Mouse (Mus musculus) splenic B cell, adult 2 months (primary cell): ENCODE results near the gene Cdc42ep4.

ENCODE experiments used
- DNase-seq: peaks from one replicate; pipeline ENCODE4 v3.0.0-alpha.2; 2011; ENCODE audit warnings: low read depth, low spot score
- H3K27me3 ChIP-seq: 2 replicates; pipeline ENCODE4 v1.6.1; 2012; ENCODE audit warnings: mild to moderate bottlenecking, low read length, moderate library complexity, mixed read lengths; ENCODE audit not compliant: control insufficient read depth, poor library complexity, insufficient read depth, severe bottlenecking
- H3K36me3 ChIP-seq: 2 replicates; pipeline ENCODE4 v1.6.1; 2012; ENCODE audit warnings: mild to moderate bottlenecking, low read length, moderate library complexity, mixed read lengths; ENCODE audit not compliant: control insufficient read depth, poor library complexity, insufficient read depth, severe bottlenecking

Gene Cdc42ep4

DNA sequence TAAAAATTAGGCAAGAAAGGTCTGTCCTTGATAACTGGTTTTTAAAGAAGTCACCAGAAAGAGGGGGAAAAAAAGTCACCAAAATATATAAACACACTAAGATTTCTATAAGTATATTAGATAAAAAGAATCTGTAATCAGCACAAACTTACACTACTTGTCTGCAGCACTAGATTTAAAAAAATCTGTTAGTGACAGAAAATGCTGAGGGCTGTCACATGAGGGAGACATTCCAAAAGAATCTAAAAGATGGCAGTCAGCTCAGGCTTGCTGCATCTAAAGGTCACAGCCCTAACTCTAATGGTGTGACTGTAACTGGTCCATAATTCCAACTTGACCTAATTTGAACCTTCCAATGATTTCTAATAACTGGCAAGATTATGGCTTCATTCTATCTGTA, 69.7 kb downstream of the Cdc42ep4 start:
- DNase-seq: no peak
- Histone ChIP-seq H3K27me3 (no peaks in the 10 kb centered on the region), H3K36me3 (no peaks in the 10 kb centered on the region)

DNA sequence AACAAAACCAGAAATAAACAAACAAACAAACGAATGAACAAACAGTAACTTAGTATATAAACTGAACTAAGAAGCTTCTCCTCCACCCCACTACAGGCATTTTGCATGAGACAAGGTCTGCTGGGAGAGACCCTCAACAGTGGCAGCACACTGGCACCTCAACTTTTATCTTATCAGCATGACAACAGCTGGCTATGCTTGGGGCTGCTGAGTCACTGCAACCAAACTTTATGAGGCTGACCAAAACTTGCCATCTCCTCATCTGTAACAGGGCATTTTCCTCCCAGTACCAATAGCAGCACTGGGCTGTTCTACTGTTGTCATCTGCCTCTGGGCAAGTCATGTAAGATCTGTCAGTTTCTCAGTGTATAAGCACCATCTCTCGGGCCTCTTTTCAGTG, 70.7 kb downstream of the Cdc42ep4 start:
- peaks cover 2% of the 10 kb centered on the region; the same call in 1 of the 2 replicates for H3K36me3 ChIP-seq
- H3K27me3 ChIP-seq: no peaks in the 10 kb centered on the region
- no peak for DNase-seq

DNA sequence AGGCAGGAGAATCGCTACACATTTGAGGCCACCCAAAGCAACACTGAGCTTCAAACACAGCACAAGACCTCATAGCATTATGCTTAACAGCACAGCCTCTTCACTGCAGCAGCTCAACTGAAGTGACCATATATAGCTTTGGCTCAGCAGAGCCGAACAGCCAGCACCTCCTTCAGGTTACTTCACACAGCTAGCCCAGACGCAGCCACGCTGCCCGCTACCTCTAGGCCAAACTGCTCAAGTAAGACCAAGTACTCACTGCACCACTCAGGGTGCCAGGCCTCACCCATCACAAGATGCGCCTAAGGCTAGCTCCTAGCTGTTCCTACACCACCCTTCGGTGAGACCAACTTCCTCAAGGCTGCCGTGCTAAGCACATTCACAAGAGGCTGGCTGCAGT, 73.3 kb downstream of the Cdc42ep4 start:
- H3K36me3 ChIP-seq: peaks cover 5% of the 10 kb centered on the region; the same call in 1 of the 2 replicates
- peak; percentile 15 for DNase-seq
- no peaks in the 10 kb centered on the region for H3K27me3 ChIP-seq

DNA sequence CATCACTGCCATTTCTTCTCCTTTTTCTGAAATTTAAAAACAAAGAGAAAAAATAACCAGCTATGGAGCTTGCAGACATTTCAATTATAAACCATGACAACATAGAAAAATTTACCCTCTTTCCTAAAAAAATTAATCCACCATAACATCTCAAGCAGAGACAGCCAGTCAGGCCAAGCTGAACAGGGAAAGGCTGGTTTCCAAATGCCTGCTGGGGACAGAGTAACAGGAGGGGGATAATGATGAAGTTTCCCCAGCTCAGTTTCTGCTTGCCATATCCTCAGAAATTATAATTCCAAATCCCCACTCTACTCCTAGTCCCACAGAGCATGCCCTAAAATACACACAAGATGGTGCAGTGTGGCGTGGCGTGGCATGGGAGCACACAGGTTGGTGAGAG, 74.3 kb downstream of the Cdc42ep4 start:
- no peaks in the 10 kb centered on the region for H3K27me3 ChIP-seq
- DNase-seq: no peak

More for the DNA sequence above, 74.3 kb downstream of the Cdc42ep4 start:
- H3K36me3 ChIP-seq: peaks cover 7% of the 10 kb centered on the region
